Mouse (Mus musculus) testis, postnatal 14 days (tissue): ENCODE data around the gene Mdh1b.

Experiments
- DNase-seq: peaks from one replicate; pipeline ENCODE4 v3.0.0; 2021; ENCODE audit warnings: low spot score

The Mdh1b gene

GRCm38 (mm10) chr1:63658016-63658415, 72.1 kb downstream of the Mdh1b start:
- no peak for DNase-seq
